Mouse (Mus musculus): ENCODE data around the gene Duox1.

DNA sequence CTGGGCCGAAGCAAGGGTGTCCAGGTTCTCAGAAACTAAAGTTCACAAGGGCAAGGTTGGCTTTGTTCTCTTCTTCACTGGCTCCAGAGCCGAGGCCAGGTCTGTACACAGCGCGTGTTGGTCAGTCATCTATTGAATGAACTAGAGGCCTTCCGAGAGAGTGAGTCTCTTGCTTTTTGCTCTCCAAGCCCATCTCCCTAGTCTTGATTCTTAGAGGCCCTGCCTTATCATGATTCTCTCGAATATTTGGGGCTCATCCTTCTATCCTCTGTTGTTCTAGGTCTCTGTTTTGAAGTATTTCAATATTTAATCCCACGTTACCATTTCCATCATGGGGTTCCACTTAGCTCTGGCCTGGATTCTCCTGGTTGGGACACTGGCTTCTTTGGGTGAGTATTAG lies at the start of gene Duox1:
- TF ChIP-seq CTCF (IDR thresholded peaks at IDR 0.05; ENCODE audit: low read depth, low read length): no peak
- TF ChIP-seq POLR2A (IDR thresholded peaks at IDR 0.05; ENCODE audit: insufficient read depth, low read length): no peak

Measured in ES-Bruce4 (cell line).